Mouse (Mus musculus): ENCODE measurements around the gene Wrap73. TPM values are rescaled to one million over a fixed set of nuclear protein-coding genes. Genes with fewer than 3 reads are reported as not detected.

Gene Wrap73
- polyA plus RNA-seq, 1 experiment from 2014 or later, result 50.9 TPM

DNA sequence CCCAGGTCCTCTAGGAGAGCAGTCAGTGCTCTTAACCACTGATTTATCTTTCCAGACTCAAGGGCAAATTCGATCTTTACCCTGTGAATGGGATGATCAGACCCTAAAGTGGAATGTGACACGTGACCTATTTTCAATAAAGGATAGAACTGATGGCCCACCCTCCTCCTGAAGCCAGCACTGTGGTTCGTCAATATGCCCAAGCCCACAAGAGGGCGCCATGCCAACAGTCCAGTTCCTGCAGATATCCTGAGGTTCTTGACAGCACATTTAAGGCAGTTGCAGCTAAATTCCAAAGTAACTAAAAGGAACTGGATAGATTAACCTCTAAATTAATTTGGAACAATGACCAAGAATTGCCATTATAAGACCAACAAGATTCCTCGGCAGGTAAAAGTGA is 24.9 kb downstream of the Wrap73 start:
- no peaks in the 10 kb centered on the region for H3K36me3 ChIP-seq
- H3K4me3 ChIP-seq (replicated peaks), result no peak overlapping the region
- no peak for ATAC-seq
- peaks cover 22% of the 10 kb centered on the region for H3K4me1 ChIP-seq (replicated peaks)
- WGBS, result 25% methylated on average over 5 of the region's 5 CpGs
- no peak overlapping the region for H3K4me2 ChIP-seq (replicated peaks)
- H3K9ac ChIP-seq (replicated peaks), result no peak overlapping the region
- peaks cover 38% of the 10 kb centered on the region for H3K27me3 ChIP-seq
- H3K27ac ChIP-seq, result no peak overlapping the region
- H3K9me3 ChIP-seq, result no peaks in the 10 kb centered on the region

DNA sequence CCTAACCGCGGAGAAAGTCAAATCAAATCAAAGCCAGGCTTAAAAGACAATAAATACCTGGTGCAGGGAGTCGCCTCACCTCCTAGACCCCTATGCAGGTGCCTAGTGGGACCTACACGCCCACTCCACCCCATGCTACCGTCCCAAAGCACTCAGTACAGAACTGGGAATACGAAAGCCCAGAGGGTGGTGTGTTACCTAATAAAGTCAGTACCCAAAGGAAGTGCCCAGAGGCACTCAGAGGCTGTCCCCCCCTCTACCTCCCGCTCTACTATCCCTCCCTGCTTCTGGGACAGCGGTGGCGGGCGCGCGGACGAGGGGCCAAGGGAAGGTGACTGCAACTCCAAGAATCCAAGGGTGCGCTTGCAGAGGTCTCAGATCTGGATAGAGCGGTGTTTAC is 27.8 kb downstream of the Wrap73 start:
- Histone ChIP-seq H3K4me1 (replicated peaks) (peaks cover 33% of the 10 kb centered on the region), H3K4me2 (replicated peaks) (peak overlapping the region; percentile 97), H3K9me3 (no peaks in the 10 kb centered on the region), H3K36me3 (no peaks in the 10 kb centered on the region), H3K27ac (no peak overlapping the region), H3K9ac (replicated peaks) (no peak overlapping the region), H3K4me3 (replicated peaks) (peak overlapping the region; percentile 57), H3K27me3 (peaks cover 52% of the 10 kb centered on the region)
- WGBS, result 1% methylated on average over 15 of the region's 15 CpGs
- peak; percentile 47 for ATAC-seq

DNA sequence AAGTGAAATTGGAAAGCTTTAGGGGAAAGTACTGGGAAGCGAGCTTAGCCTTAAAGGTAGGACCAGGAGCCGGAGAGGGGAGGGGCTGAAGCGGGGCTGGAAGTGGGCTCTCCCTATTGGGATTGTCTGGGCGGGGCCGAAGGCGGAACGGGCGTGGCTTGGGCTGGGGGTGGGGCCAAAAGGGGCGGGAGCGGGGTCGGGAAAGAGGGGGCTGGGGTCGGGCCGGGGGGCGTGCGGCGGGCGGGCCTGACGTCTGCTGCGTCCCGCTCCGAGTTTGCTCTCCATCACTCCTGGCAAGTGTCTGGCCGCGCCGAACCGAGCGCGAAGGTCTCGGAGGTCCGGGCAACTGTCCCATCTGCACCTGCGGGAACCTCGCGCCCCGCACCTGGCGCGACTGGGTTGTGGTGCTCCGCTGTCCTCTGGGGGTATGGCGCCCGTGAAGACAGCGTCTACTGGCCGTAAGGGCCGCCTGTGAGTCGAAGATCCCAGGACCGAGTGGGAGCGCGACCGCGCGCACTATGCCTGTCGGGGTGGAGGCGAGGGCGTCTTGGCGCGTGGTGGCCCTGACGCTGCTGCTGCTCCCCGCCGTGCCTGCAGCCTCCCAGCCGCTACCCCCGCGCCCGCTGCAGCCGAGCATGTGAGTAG is 28.5 kb downstream of the Wrap73 start, which contains the start of gene Megf6:
Gene Megf6 (plus strand): TSS at position 225 of the 645 bp plus-strand sequence.
- Histone ChIP-seq H3K4me1 (replicated peaks) (peaks cover 33% of the 10 kb centered on the region), H3K27me3 (peaks cover 52% of the 10 kb centered on the region), H3K9ac (replicated peaks) (peak within 1 kb of the TSS; percentile 59), H3K9me3 (no peaks in the 10 kb centered on the region), H3K36me3 (no peaks in the 10 kb centered on the region), H3K27ac (no peak within 1 kb of the TSS), H3K4me3 (replicated peaks) (peak within 1 kb of the TSS; percentile 57), H3K4me2 (replicated peaks) (peak within 1 kb of the TSS; percentile 97)
- peak; percentile 66 for ATAC-seq
- under 1% methylated on average over 56 of the region's 61 CpGs for WGBS

DNA sequence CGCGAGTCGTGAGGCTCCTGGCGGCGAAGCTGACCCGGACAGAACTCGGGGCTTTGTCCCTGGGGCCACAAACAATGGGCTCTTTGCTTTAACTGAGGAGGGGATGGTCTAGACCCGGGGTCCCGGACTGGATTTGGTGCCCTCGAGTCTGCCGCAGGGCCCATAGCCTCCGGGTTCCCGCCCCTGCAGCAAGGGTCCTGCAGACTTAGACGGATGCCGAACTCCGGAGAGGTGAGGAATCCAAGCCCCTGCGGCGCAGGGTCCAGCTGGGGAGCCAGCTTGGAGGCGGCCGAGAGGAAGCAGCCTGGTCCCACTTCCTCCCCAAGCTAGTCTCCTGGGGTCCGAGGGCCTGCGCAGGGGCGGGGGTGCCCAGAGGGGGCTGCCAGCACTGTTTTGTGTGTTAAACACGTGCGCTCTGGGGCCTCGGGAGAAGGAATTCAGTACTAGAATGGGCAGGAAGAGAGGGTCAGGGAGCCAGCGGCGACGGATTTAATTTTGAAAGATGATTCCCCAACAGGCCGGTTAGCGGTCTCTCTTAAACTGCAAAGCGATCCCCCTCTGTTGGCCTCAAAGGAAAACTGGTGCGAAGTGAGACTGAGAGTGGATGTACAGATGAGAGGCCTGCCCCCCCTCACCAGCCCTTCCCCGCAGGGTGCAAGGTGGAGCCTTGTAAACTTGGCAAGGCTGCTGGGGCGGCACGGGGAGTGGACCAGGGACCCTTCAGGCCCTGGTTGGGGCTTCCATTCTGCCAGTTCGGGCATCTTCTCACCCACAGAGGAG is 29.2 kb downstream of the Wrap73 start:
- under 1% methylated on average over 37 of the region's 37 CpGs for WGBS
- Histone ChIP-seq H3K9ac (replicated peaks) (peak overlapping the region; percentile 59), H3K9me3 (no peaks in the 10 kb centered on the region), H3K4me3 (replicated peaks) (peak overlapping the region; percentile 57), H3K4me2 (replicated peaks) (peak overlapping the region; percentile 97), H3K4me1 (replicated peaks) (peaks cover 33% of the 10 kb centered on the region), H3K27me3 (peaks cover 52% of the 10 kb centered on the region), H3K27ac (no peak overlapping the region), H3K36me3 (no peaks in the 10 kb centered on the region)
- peak; percentile 40 for ATAC-seq

DNA sequence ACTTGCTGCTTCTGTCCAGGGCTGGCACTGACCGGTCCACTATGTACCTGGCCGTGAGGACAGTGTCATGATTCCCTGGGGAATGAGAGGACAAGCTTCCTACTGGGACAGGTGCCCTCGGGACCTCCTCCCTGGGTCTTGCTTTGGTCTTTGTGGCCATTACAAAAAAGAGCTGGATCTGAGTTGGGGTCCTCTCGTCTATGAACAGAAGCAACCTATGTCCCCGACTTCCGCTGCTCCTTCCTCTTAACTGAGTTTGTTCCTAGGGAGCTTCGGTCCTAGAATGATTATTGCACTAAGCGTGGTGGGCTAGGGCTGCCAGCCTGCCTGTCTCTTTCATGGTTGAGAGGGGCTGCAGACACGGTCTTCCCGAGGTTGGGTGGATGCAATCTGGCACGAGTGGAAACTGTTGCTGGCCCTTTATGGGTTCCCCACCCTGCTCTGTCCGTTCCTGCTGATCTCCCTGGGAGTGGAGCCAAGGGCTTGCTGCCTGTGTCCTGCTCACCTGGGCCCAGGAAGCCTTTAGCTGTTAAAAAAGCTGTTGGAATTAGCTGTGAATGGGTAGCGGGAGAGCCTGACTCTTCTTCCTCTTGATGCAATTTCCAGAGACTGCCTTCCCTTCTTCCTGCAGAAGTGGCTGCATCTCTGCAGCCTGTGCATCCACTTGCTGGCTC is 29.9 kb downstream of the Wrap73 start:
- ATAC-seq, result no peak
- H3K4me3 ChIP-seq (replicated peaks), result peak overlapping the region; percentile 57
- no peaks in the 10 kb centered on the region for H3K36me3 ChIP-seq
- peaks cover 33% of the 10 kb centered on the region for H3K4me1 ChIP-seq (replicated peaks)
- no peaks in the 10 kb centered on the region for H3K9me3 ChIP-seq
- H3K9ac ChIP-seq (replicated peaks), result peak overlapping the region; percentile 59; the same call in 1 of the 2 replicates
- H3K27ac ChIP-seq, result no peak overlapping the region
- H3K27me3 ChIP-seq, result peaks cover 52% of the 10 kb centered on the region
- H3K4me2 ChIP-seq (replicated peaks), result peak overlapping the region; percentile 97
- WGBS, result 41% methylated on average over 13 of the region's 13 CpGs

DNA sequence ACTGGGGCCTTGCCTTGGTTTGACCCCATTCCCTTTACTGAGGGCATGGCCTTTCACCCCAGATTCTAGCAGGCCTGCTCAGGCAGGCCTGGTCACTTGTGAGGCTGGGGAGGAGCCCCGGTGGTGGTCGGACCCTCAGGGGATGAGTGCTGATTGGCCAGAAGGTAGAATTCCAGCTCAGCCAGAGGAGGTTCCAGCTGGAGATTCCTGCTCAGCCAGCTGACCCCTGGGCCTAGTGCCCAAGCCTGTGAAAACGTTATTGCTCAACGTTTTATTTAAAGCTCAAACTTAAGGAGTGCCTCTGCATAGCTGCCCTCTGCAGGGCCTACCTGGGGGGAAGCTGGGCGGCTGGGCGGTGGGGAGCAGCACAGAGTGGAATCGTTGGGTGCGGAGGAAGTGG is 35.1 kb downstream of the Wrap73 start:
- WGBS, result 78% methylated on average over 8 of the region's 8 CpGs
- no peak for ATAC-seq
- H3K27ac ChIP-seq, result no peak overlapping the region
- no peak overlapping the region for H3K4me2 ChIP-seq (replicated peaks)
- no peaks in the 10 kb centered on the region for H3K9me3 ChIP-seq
- no peaks in the 10 kb centered on the region for H3K36me3 ChIP-seq
- peaks cover 12% of the 10 kb centered on the region for H3K27me3 ChIP-seq
- no peak overlapping the region for H3K4me3 ChIP-seq (replicated peaks)
- H3K9ac ChIP-seq (replicated peaks), result no peak overlapping the region
- H3K4me1 ChIP-seq (replicated peaks), result peaks cover 9% of the 10 kb centered on the region

DNA sequence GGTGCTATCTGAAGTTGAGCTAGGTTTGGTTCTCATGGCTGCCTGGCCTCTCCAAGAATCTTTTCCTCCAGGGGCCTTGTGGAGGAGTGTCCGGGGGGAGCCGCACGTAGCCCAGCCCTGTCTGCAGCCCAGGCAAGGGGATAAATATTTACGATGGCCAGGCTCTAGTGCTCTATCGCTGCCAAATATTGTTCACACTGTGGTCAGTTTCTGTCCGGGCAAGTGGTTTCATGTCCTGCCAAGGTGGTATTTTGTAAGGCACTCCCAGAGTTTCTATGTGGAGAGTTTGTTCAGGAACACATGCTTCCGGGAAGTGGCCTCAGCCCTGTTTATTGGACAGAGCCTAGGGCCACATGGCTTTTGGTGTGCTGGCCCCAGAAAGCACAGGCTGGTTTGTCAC is 38.8 kb downstream of the Wrap73 start:
- Histone ChIP-seq H3K27ac (no peak overlapping the region), H3K36me3 (no peaks in the 10 kb centered on the region), H3K4me3 (replicated peaks) (no peak overlapping the region), H3K9me3 (no peaks in the 10 kb centered on the region), H3K4me1 (replicated peaks) (no peaks in the 10 kb centered on the region), H3K4me2 (replicated peaks) (no peak overlapping the region), H3K9ac (replicated peaks) (no peak overlapping the region), H3K27me3 (no peaks in the 10 kb centered on the region)
- WGBS, result 93% methylated on average over 7 of the region's 7 CpGs
- no peak for ATAC-seq

DNA sequence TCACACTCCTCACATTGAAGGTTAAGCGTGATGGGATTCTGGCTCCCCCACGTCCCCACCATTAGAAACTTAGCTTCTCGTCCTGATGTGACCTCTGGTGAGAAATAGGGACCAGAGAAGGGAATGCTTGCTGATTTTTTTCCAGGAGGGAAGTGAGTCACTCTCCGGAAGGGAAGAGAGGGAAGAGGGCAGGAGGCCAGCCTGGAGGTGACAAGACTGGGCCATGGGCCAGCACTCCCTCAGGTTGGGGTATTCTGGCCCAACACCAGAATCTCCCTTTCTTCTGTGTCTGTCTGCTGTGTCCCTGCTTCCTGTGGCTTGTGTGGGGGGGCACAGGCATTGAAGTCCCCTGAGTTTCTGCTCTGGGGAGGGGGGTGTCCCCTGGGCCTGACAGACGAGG is 41.4 kb downstream of the Wrap73 start:
- no peak overlapping the region for H3K4me2 ChIP-seq (replicated peaks)
- WGBS, result 87% methylated on average over 5 of the region's 5 CpGs
- H3K36me3 ChIP-seq, result no peaks in the 10 kb centered on the region
- no peak for ATAC-seq
- no peaks in the 10 kb centered on the region for H3K4me1 ChIP-seq (replicated peaks)
- no peaks in the 10 kb centered on the region for H3K27me3 ChIP-seq
- H3K4me3 ChIP-seq (replicated peaks), result no peak overlapping the region
- H3K9ac ChIP-seq (replicated peaks), result no peak overlapping the region
- H3K27ac ChIP-seq, result no peak overlapping the region
- no peaks in the 10 kb centered on the region for H3K9me3 ChIP-seq

DNA sequence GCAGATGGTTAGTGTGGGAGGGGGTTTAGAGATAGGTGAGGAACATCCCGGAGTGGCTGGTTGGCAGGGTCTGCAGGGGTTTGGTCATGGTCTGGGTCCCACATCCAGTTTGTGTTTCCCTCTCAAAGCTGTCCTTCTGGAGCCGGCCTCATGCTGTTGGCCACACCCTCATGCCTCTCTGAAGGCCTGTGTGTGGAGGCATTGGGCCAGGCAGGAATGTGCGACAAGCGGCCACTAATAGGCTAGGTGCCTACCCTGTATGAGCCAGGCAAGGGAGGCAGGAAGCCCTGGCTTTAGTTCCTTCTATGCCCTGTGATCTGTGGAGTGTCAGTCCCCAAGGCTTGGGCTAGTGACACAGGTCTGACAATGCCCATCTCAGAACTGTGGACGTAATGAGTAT is 42.8 kb downstream of the Wrap73 start:
- Histone ChIP-seq H3K4me1 (replicated peaks) (no peaks in the 10 kb centered on the region), H3K9ac (replicated peaks) (no peak overlapping the region), H3K4me2 (replicated peaks) (no peak overlapping the region), H3K36me3 (no peaks in the 10 kb centered on the region), H3K9me3 (no peaks in the 10 kb centered on the region), H3K27ac (no peak overlapping the region), H3K4me3 (replicated peaks) (no peak overlapping the region), H3K27me3 (no peaks in the 10 kb centered on the region)
- no peak for ATAC-seq
- 82% methylated on average over 5 of the region's 5 CpGs for WGBS

DNA sequence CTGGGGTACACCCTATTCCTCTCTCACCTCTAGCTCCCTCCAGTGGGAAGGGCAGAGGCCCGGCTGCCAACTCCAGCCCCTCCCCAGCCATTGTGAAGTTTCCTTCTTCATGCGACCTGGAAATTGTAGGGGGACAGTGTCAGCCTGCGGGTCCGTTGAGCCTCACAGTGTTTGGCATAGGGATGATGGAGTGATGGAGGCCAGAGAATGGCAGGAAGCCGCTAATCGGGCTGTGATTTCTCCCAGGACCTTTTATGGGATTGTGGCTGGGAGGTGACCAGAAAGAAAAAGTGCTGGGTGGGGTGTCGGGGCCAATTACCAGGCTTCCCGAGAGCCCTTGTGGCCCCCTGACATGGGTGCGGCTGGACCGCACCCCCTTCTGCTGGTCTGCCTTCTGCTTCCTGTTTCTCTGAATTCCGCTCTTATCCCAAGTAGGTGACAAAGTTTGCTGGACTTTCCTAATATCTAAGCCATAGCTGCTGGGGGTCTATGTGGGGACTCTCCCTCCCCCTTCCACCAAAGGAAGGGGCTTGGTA is 43.9 kb downstream of the Wrap73 start:
- no peak overlapping the region for H3K9ac ChIP-seq (replicated peaks)
- H3K27me3 ChIP-seq, result no peaks in the 10 kb centered on the region
- WGBS, result 88% methylated on average over 11 of the region's 11 CpGs
- no peaks in the 10 kb centered on the region for H3K36me3 ChIP-seq
- no peak overlapping the region for H3K4me3 ChIP-seq (replicated peaks)
- no peak for ATAC-seq
- no peak overlapping the region for H3K27ac ChIP-seq
- no peaks in the 10 kb centered on the region for H3K9me3 ChIP-seq
- no peaks in the 10 kb centered on the region for H3K4me1 ChIP-seq (replicated peaks)
- no peak overlapping the region for H3K4me2 ChIP-seq (replicated peaks)

DNA sequence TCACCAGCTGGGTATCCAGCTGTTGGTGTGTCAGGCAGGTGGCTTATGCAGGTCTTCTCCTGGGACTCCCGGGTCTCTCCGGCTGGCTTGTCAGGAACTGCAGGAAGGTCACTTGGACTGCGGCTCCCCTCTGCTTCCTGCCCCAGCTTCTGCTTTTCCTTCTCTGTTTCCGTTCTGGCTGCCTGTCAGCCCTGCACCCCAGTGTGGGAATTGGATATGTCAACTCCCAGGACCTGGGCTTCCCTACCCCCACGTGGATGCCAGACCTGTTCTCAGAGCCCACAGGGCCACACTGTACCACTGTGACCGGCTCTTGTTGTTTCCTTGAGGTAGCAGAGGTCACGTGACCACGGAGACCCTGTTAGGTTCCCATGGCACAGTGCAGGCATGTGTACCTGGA is 46.8 kb downstream of the Wrap73 start:
- Histone ChIP-seq H3K27me3 (no peaks in the 10 kb centered on the region), H3K9ac (replicated peaks) (no peak overlapping the region), H3K27ac (no peak overlapping the region), H3K4me1 (replicated peaks) (no peaks in the 10 kb centered on the region), H3K4me2 (replicated peaks) (no peak overlapping the region), H3K36me3 (no peaks in the 10 kb centered on the region), H3K9me3 (no peaks in the 10 kb centered on the region), H3K4me3 (replicated peaks) (no peak overlapping the region)
- ATAC-seq, result no peak
- WGBS, result 84% methylated on average over 8 of the region's 8 CpGs

DNA sequence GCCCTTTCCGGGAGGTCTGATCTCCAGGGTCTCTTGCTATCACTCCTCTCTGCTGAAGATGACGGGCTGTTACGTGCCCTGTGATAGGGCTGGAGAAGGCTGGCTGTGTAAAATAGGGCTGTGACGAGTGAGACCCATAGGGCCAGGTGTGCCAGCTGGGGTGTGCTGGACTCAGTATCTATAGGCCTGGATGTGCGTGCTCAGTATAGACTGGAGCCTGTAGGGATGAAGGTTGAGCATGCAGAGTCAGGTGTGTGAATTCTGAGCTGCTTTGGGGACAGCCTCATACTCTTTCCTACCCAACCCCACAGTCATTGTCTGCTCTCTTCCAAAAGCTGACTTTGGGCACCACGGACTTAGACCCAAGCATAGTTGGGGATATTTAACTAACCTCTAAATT is 55.8 kb downstream of the Wrap73 start:
- H3K4me3 ChIP-seq (replicated peaks), result no peak overlapping the region

More for the DNA sequence above, 55.8 kb downstream of the Wrap73 start:
- Histone ChIP-seq H3K9me3 (no peaks in the 10 kb centered on the region), H3K9ac (replicated peaks) (no peak overlapping the region), H3K4me2 (replicated peaks) (no peak overlapping the region), H3K27me3 (no peaks in the 10 kb centered on the region), H3K36me3 (no peaks in the 10 kb centered on the region), H3K4me1 (replicated peaks) (peaks cover 18% of the 10 kb centered on the region), H3K27ac (peak overlapping the region; percentile 51; the same call in 1 of the 2 replicates)
- WGBS, result 42% methylated on average over 6 of the region's 6 CpGs
- ATAC-seq, result peak; percentile 50; the same call in 1 of the 2 replicates

Data from midbrain, embryonic 13.5 days (tissue).